Mouse (Mus musculus): ENCODE results near the gene Lsm11. TPM values are rescaled to one million over a fixed set of nuclear protein-coding genes. Genes with fewer than 3 reads are reported as not detected.

Gene Lsm11
- total and polyA plus RNA-seq, 3 experiments: 8.9 to 13.1 (median 11.0) TPM

- no peak overlapping the region for H3K27ac ChIP-seq (ENCODE audit: insufficient read depth, low read depth)
- H3K27me3 ChIP-seq (replicated peaks): no peaks in the 10 kb centered on the region
- dilution Hi-C loops (cut with MboI; ENCODE audit: extremely low pct_ligation_motif_present, extremely low pct_unique_long_range_greater_than_20kb, low sequenced_read_pairs) (no loop called here), in situ Hi-C loops (cut with MboI; ENCODE audit: low pct_ligation_motif_present, low pct_unique_long_range_greater_than_20kb, low sequenced_read_pairs) (no loop called here)
- peaks cover 52 to 73% of the 10 kb centered on the region in 2 experiments for H3K36me3 ChIP-seq (replicated peaks in 1 of 2; ENCODE audit: control insufficient read depth in 1 of 2, insufficient read depth in 1 of 2, low read length in 1 of 2)
- H3K9me3 ChIP-seq (replicated peaks; ENCODE audit: low read length): no peaks in the 10 kb centered on the region
- no peak overlapping the region for H3K4me2 ChIP-seq (ENCODE audit: insufficient read depth, low read depth, poor library complexity, severe bottlenecking)
- no peak for DNase-seq (ENCODE audit: extremely low read depth)
- TF ChIP-seq PAX5 (IDR thresholded peaks at IDR 0.05; ENCODE audit: low read length) (no peak), MYC (IDR thresholded peaks at IDR 0.05; ENCODE audit: low read depth, low read length) (no peak), RAD21 (IDR thresholded peaks at IDR 0.05; ENCODE audit: low read depth, low read length) (no peak), SMC3 (IDR thresholded peaks at IDR 0.05; ENCODE audit: low read depth, low read length) (no peak), SIN3A (IDR thresholded peaks at IDR 0.05; ENCODE audit: low read length) (no peak), MEF2A (IDR thresholded peaks at IDR 0.05; ENCODE audit: borderline replicate concordance, low read depth, low read length) (no peak), CHD1 (IDR thresholded peaks at IDR 0.05; ENCODE audit: low read depth, low read length) (no peak)
- H3K9ac ChIP-seq (ENCODE audit: insufficient read depth, low read depth): no peak overlapping the region
- no peak overlapping the region for H3K4me3 ChIP-seq (replicated peaks in 1 of 3; ENCODE audit: low read depth in 2 of 3, low read length in 2 of 3, poor library complexity in 1 of 3)
- H3K79me2 ChIP-seq (replicated peaks; ENCODE audit: control insufficient read depth, extremely low read depth, insufficient read depth, poor library complexity, severe bottlenecking): no peaks in the 10 kb centered on the region
- H3K4me1 ChIP-seq (ENCODE audit: control insufficient read depth in 1 of 2, insufficient read depth in 2 of 2): no peaks in the 10 kb centered on the region
Measured at GRCm38 (mm10) chr11:45908894-45909293, 35.8 kb downstream of the Lsm11 start.

GRCm38 (mm10) chr11:45908070-45908469 lies 36.7 kb downstream of the Lsm11 start:
- Histone ChIP-seq H3K79me2 (replicated peaks; ENCODE audit: control insufficient read depth, extremely low read depth, insufficient read depth, poor library complexity, severe bottlenecking) (no peaks in the 10 kb centered on the region), H3K27ac (ENCODE audit: insufficient read depth, low read depth) (no peak overlapping the region), H3K4me1 (ENCODE audit: control insufficient read depth in 1 of 2, insufficient read depth in 2 of 2) (no peaks in the 10 kb centered on the region), H3K36me3 (replicated peaks in 1 of 2; ENCODE audit: control insufficient read depth in 1 of 2, insufficient read depth in 1 of 2, low read length in 1 of 2) (peaks cover 59 to 80% of the 10 kb centered on the region in 2 experiments), H3K4me3 (replicated peaks in 1 of 3; ENCODE audit: low read depth in 2 of 3, low read length in 2 of 3, poor library complexity in 1 of 3) (no peak overlapping the region), H3K4me2 (ENCODE audit: insufficient read depth, low read depth, poor library complexity, severe bottlenecking) (no peak overlapping the region), H3K27me3 (replicated peaks) (no peaks in the 10 kb centered on the region), H3K9me3 (replicated peaks; ENCODE audit: low read length) (no peaks in the 10 kb centered on the region), H3K9ac (ENCODE audit: insufficient read depth, low read depth) (no peak overlapping the region)
- dilution Hi-C loops (cut with MboI; ENCODE audit: extremely low pct_ligation_motif_present, extremely low pct_unique_long_range_greater_than_20kb, low sequenced_read_pairs): no loop called here
- in situ Hi-C loops (cut with MboI; ENCODE audit: low pct_ligation_motif_present, low pct_unique_long_range_greater_than_20kb, low sequenced_read_pairs): no loop called here
- no peak for DNase-seq (ENCODE audit: extremely low read depth)
- no peak for TF ChIP-seq BHLHE40 (IDR thresholded peaks at IDR 0.05; ENCODE audit: low read depth, low read length)
- no peak for TF ChIP-seq MYC (IDR thresholded peaks at IDR 0.05; ENCODE audit: low read depth, low read length)
- no peak for TF ChIP-seq MAX (IDR thresholded peaks at IDR 0.05; ENCODE audit: low read length)
- TF ChIP-seq GABPA (IDR thresholded peaks at IDR 0.05; ENCODE audit: insufficient replicate concordance, low read depth, low read length): no peak
- TF ChIP-seq ZMIZ1 (IDR thresholded peaks at IDR 0.05; ENCODE audit: low read depth, low read length): no peak
- TF ChIP-seq CTCF (conservative IDR thresholded peaks at IDR 0.05 in 1 of 2, IDR thresholded peaks at IDR 0.05 in 1 of 2; ENCODE audit: low read depth in 2 of 2, low read length in 2 of 2): no peak
- TF ChIP-seq TBP (conservative IDR thresholded peaks at IDR 0.05; ENCODE audit: low read depth, low read length): no peak
- no peak for TF ChIP-seq PAX5 (IDR thresholded peaks at IDR 0.05; ENCODE audit: low read length)
- no peak for TF ChIP-seq POLR2AphosphoS2 (IDR thresholded peaks at IDR 0.05; ENCODE audit: low read depth, low read length)
- TF ChIP-seq UBTF (IDR thresholded peaks at IDR 0.05; ENCODE audit: low read depth, low read length): no peak
- TF ChIP-seq MAZ (IDR thresholded peaks at IDR 0.05; ENCODE audit: low read depth, low read length): no peak
- TF ChIP-seq SMC3 (IDR thresholded peaks at IDR 0.05; ENCODE audit: low read depth, low read length): no peak
- no peak for TF ChIP-seq HCFC1 (IDR thresholded peaks at IDR 0.05; ENCODE audit: low read depth, low read length)
- TF ChIP-seq NELFE (IDR thresholded peaks at IDR 0.05; ENCODE audit: low read depth, low read length): no peak

Data from CH12.LX (cell line).